Mouse (Mus musculus) kidney, adult 18-20 months (tissue): ENCODE measurements around the gene Clk3.
A peak's percentile ranks its signal among the peaks of the same experiment; 100 is the strongest.

ENCODE experiments used
- DNase-seq: peaks from one replicate; pipeline ENCODE4 v3.0.0; 2021

The Clk3 gene

DNA sequence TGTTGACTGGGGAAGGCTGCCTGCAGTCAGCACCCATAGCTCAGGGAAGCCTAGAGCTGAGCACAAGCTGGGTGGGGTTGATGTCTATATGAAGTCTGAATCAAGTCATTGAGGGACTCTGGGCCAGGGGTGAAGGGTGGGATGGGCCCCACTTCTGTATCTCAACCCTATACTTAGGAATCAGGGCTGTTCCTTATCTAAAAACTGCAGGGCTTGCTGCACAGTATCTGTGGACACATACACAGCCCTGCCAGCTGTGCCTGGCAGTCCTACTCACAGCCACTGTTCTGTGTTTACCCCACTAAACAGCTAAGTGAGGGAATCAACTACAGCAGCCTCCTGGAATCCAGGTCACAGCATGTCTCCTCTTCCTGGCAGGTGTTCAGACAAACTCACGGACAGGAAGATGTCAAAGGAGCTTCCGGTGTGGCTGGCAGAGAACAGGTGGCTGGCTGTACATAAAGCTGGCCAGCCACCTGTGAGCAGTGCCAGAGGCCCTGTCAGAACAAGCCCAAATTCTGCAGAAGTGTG is 3.9 kb upstream of the Clk3 start:
- no peak for DNase-seq

DNA sequence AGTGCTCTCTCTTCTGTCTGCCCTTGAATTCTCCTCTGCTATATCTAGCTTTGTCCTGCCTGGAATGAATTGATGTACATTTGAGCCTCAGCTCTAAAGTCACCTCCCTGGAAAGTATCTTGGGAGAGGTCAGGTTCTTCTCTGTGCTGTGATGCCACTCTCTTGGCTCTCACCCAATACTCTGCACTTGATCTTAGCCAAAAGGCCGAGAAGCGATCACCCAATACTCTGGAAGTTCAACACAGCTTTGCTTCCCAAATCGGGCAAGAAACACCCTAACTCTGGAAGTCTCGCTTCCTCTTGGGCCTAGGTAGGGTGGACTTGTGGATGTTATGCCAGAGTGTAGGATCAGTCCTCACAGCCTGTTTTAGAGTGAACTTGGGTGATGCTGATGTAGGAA is 1.6 kb upstream of the Clk3 start:
- no peak for DNase-seq

DNA sequence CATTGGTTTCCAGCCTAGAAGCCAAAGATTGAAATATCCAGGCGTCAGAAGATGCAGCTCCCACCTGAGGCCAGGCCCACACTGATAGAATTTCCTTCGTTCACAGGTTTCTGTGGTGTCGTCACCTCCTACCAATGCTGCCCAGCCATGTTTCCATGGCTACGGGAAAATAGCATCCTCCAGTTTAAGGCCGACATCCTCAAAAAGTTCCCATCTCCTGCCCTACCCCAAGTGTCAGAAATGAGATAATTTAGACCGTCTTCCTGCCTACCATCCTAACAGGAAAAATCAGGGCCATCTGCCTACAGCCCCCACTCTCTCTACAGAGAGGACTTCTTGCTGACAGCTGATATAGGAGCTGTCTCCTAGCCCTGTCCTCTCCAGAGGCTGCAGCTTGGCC is 771 bp upstream of the Clk3 start:
- no peak for DNase-seq

DNA sequence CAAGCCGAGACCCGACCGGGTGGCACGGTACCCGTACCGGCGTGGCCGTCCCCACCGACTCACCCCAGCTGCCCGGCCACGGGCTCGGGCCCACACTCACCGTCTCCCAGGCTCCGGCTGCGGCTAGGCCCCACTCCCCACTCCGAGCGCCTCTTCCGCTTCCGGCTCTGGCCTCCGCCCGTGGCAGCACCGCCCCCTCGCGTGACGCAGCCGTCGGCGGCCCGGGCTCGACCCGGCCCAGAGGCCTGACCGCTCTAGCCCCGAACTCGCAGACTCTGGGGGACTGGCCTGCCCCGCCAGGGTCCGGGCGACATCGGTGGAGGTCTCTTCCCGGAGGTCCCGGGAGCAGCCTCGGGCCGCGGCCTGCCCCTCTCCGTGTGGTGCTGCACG is 691 bp downstream of the Clk3 start:
- peak; percentile 97 for DNase-seq

DNA sequence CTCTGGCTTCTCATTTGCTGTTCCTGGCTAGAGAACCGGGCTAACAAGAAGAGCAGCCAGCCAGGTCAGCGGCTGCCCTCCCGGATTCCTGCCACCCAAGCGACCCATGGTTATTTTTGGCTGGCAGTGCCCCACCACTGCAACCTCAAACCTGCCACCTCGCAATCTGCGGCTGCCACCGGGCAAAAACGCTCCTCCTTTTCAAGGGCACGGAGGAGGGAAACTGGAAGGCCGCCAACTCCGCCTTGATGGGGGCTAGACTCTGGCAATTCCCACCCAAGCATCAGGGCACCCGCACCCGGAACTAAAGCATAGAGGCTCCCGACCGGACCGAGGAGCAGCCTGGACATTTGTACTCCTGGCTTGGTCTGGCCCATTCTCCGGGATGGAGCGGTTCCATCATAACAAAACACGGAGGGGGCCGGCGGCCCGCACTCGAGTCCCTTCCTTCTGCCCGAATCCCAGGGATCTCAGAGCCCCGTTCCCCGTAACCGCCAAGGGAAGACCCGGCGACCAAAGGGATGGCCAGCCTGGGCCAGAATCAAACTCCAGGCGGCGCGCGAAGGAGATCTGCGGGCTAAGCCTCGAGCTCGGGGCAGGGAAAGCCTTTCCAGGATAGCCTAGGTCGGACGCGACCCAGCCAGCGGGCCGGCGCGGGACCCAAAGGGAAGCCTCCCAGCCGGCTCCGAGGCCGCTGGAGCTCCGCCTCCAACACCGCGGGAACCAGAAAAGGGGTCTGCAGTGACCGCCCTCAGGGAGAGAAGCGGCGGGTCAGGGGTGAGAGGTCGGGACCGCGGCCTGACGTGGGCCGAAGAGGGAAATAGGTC is 1.3 kb downstream of the Clk3 start:
- DNase-seq = peak; percentile 87

DNA sequence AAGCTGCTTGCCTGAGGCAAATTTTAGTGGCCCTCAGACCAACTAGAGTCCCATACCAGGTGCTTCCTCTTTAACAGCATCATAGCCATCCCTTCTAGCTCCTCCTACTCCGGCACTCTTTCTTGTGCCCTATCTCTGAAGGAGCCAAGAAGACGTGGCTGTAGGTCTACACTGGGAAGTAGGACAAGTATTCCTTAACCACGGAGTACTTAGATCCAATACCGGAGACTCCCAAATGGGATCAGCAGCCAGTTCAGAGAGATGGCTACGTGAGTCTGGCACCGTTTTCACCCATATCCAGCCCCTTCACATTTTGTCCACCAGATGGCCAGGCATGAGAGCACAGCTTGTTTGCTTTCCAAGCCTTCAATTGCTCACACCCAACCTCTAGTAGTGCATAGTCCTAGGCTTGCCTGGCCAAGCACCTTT is 3.1 kb downstream of the Clk3 start:
- peak; percentile 57 for DNase-seq

DNA sequence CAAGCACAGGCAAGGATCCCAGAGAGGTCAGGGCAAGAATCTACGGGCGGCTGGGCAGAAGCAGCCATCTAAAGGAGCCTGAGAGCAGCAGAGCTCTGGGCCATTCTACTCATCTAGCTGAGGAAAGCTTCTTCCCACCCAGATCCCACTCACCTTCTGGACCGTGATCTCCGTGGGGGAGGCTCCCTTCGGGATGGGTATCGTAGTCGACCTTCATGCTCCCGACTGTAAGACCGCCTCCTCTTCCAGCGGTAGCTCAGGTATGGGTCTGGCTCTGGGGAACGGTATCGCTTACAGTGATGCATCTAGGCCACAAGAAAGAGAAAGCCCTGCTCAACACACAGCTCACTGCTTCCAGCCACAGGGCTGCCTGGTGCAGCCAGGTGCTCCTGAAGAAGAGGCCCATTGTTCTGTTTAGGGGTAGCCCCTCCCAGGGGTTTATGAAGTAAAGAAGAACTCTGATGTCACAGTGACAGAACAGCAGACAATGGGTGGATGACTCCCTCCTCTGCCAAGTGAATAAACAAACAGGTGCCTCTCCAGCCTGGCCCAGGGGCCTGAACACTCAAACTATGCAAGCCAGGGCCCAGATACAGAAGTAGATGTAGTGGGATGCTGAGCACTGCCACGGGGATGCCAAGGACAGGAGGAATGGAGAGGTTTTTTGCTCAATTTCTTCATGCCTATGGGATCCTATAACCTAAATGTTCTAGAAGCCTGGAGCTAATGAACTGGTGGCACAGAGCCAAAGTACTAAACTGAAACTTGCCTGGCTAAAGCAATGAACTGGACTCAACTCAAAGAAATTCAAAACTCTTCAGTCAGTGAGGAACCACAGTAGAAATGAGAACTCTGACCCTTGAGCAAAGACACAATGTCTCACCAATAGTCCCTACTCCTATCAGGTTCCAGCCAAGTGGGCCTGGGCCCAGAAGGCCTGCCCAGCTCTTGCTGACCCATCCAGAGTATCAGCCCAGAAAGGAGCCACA is 3.8 kb downstream of the Clk3 start:
- DNase-seq = peak; percentile 29

DNA sequence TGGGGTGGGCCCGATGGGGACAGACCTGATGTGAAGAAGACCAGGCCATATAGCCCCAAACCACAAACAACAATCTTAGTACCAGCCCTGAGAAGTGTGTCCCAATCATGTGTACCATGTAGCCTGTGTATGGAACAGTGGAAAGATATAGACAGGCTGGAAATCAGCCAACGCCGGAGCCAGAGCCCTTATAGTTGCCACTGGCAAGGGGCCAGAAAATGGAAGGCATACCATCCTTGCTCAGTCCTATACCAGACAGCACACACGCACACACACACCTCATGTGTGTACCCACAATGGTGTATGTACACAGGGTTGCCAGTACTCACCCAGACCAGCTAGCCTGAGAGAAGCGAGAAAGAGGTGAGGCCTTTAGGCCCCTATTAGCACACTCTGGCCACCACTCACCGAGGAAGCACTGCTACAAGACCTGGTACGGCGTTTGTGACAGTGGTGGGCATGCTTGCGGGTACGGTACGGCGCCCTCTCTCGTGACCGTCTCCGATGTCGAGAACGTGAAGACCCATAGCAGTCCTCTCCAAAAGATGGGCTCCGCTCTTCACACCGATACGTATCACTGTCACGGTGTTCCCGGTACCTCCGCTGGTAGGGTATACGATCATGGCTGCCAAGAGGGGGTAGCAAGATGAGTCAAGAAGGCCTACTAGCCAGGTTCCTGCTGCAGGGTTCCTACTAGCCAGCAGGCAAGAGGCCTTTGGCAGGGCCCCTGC is 5.1 kb downstream of the Clk3 start:
- DNase-seq = no peak

DNA sequence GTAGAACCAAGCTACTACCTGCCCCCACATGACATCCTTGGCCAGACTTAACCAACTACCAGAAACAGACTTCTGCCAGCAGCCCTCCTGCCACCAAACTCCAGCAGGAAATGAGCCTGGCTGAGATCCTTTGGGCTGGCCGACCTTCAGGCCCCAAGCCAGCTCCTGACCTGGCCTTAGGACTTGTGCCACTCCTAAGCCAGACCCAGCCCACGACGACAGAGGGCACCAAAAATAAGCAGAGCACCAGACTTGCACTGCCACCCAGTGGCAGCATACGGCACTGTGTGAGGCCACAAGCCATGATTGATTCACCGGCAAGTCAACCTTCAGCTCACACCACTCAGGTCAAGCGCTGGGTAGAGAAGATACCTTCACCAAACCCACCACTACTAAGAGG is 6.4 kb downstream of the Clk3 start:
- DNase-seq = peak; percentile 89

DNA sequence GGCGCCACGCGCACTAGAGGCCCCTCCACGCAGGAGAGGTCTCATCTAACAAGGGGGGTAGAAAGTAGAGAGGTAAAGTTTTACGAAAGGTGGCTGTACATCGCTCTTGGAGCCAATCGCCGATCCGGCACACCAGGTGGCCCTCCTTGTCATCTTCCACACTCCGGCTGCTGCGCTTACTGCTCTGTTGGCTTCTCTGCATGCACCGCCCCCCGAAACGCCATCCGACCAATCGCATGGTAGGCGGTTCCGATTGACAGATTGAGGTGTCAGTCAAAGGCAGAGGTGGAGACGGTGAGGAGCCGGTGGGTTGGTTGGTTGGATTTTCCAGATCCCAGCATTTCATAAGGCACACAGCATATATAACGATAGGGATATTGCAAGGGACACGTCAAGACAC is 7.1 kb downstream of the Clk3 start:
- no peak for DNase-seq

DNA sequence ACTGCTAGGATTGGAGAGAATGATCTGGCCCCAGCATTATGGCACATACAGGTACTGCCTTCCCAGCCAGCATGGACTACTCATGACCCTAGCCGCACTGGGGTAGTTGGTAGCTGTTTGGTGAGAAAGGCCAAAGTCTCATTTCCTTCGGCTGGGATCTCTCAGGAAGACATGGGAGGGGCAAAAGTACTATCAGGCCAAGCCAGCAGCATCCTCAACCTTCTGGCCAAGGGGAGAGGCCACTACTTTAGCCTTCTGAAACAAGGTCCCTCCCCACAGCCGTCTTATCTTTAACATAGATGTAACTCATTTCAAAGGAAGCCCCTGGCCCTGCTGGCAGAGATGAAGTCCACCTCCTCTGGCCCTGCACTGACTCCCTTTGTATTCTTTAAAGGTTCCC is 8.1 kb downstream of the Clk3 start:
- no peak for DNase-seq

DNA sequence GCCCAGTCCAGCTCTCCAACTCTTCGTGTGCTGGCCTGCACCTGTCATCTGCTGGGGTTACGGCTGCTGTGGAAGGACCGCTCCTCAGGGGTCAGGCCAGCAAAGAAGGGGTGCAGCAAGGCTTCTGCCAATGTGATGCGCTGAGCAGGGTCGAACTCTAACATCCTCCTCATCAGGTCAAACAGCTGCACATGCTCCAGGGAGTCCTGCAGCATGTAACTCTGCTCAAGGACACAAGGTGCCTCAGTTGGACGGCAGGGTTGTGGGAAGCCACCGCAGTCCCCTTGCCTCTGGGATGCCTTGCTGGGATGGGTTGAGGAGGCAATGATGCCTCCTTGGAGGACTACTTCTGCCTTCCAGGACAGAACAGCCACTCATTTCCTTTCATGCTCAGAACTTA is 14.8 kb downstream of the Clk3 start:
- DNase-seq = no peak

DNA sequence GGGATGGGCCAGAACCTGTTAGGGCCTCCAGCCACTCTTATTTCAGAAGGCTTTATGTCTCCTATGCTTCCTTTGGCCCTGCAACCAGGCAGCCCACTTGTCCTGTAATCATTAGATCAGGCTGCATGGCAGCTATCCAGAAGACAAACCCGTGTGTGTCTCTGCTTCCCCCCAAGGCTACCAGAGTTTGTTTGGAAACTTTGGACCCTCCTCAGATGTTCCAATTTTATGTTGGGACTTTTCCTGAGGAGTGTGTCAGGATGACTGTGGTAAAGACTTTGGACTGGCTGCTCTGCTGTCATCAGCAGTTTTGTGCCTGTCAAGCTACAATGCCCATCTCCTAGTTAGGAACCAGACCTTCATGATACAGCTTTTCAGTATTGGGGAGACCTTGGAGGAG is 16.8 kb downstream of the Clk3 start:
- DNase-seq = peak; percentile 47

DNA sequence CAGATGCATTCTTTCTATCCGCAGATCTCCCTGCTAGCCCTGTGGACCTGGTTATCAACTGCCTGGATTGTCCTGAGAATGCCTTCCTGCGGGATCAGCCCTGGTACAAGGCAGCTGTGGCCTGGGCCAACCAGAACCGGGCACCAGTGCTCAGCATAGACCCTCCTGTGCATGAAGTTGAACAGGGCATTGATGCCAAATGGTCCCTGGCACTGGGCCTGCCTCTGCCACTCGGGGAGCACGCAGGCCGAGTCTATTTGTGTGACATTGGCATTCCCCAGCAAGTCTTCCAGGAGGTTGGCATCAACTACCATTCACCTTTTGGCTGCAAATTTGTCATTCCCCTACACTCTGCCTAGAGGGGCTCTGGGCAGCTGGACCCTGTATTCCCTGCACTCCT is 17.5 kb downstream of the Clk3 start:
- peak; percentile 65 for DNase-seq

DNA sequence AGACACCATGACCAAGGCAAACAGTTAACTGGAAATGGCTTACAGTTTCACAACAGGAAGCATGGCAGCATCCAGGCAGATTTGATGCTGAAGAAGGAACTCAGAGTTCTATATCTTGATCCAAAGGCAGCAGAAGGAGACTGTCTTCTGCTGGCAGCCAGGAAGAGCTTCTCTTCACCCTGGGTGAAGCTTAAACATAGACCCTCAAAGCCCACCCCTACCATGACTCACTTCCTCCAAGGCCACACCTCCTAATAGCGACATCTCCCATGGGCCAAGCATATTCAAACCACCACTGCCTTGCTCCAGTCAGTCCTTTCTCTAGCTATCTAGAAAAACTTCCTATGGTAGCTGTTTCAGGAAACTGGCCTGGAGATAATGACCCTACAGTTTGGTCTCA is 18.6 kb downstream of the Clk3 start:
- DNase-seq = no peak

DNA sequence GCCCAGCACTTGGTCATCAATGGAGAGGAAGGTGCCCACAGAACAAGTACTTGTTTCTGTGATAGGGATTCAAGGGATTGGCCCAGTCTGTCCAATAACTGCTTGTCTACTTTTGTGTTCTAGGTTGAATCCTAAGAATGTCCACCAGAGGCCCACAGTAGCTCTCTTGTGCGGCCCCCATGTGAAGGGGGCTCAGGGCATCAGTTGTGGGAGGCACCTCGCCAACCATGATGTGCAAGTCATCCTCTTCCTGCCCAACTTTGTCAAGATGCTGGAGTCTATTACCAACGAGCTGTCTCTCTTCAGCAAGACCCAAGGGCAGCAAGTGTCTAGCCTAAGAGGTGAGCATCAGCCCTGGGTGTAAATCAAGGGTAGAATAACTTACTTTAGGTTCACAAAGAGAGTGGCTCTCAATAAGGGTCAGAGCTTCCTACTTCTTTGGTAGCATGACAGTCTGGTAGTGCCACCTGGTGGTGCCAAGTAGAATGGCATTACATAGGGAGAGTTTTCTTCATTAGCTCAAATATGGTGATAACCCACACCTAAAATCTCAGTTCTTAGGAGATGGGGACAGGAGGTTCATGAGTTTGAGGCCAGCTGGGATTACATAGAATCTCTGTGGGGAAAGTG is 21.1 kb downstream of the Clk3 start:
- DNase-seq = peak; percentile 62

DNA sequence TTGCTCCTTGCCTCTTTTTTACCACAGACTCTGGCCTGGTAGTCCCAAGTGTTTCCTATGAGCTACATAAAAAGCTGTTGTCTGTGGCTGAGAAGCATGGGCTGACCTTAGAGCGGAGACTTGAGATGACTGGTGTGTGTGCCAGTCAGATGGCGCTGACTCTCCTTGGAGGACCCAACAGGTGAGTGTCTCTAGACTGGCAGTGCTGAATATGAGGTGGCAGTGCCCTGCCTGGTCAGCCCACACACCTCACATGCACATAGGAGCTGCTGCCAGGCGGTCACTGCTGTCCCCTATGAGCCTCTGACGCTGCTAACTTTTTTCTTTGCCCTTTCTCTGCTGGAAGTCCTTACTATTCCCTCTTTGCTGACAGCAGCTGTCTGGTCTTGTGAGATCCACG is 25.8 kb downstream of the Clk3 start:
- DNase-seq = no peak

DNA sequence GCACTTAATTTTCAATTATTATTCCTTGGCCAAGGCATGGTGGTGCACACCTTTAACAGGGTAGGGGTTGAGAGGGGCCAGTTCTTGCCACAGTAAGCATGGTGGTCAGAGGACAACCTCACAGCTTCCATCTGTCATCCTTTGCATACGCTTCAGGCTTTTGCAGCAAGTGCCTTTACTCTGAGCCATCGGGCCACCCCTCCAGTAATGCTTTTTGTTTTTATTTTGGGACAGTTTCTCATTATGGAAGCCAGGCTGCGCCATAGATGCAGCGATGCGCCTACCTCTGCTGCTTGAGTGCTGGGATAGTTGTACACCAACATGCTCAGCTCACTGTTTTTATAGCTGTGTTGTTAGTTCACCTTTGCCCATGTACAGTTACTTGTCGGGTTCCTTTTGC is 32.1 kb downstream of the Clk3 start:
- DNase-seq = no peak

DNA sequence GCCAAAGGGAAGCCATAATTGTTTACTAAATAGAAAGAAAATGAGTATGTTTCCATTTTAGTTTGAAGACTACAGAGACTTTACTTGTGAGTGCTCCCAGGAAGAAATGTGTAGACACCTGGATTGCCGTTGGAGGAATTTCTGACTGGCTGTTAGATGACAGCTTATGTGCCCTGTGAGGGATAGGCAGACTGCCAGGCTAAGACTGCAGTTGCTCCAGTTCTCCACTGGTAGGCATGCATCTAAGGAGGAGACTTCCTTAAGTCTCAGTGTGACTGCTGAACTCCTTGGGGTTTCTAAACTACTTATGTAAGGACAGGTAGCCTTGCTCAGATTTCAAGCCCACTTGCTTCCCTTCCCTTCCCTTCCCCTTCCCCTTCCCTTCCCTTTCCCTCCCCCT is 37.3 kb downstream of the Clk3 start:
- DNase-seq = no peak

DNA sequence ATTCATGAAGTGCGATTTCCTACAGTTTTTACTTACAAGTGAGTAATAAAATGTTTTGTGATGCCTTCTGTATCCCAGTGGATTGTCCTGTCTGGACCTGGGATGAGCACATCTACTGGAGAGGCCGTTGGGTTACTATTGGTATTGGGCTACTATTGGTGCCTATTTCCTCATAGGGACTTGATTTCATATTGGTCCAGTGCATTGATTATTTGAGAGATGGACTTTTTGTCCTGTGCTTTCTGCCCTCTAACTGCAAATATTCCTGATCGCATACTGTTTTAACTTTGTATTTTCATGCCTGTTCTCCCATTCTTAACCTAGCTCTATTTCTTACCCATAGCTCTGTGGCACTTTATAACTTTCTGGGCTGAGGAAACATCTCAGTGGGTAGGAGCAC is 41.0 kb downstream of the Clk3 start:
- DNase-seq = no peak

DNA sequence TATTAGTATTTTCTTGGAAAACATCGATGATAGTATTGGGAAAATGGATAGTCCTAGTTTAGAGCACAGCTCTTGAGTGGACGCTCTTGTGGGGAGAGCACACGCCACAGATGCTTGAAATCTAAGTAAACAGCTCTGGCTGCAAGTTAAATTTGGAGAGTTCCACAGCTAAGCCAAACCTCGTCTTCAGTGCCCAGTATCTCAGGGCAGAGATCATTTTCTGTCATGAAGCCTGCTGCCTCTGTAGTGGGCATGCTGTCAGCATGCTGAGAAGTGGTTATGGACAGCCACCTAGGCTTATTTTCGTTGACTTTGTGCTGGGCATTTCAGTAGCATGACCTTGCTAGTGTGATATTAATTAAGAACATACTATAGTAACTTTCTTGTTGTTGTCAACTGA is 41.9 kb downstream of the Clk3 start:
- no peak for DNase-seq

DNA sequence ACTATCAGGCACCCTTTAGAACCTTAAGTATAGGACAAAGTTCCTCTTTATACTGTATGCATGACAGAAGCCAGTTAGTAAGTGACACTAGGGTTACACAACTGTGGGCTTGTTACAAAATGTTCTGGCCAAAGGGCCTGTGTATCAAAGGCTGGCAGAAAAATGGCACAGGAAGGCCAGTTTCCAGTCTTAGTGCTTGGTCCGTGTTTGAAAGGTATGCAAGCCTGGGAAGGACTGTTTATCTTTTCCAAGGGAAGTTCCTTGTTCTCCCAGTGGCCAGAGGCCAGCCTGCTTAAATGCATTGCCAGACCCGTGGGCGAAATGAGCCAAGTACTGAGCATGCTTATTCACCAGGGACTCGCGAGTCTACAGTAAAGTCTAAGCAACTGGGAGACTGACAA is 42.3 kb downstream of the Clk3 start:
- peak; percentile 77 for DNase-seq

DNA sequence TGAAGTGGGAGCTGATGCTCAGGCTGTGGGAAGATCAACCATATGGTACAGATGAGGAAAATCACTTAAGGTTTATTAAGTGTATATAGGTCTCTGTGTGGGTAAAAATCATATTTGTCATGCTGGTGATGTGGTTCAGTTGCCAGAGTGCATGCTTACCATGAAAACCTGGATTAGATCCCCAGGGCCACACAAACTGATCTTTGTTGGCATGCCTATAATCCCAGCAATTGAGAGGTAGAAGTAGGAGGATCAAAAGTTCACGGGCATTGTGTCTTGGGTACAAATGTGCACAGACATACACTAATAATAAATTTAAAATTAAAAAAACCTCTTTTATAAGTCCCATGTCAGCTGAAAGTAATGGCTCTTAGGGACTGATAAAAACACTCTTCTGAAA is 43.3 kb downstream of the Clk3 start:
- no peak for DNase-seq
